Mouse (Mus musculus) heart, postnatal 0 days (tissue): Measurements from ENCODE around the gene Zfand3.

Experiments used
- CTCF ChIP-seq: IDR thresholded peaks from 2 replicates; pipeline ENCODE4 v1.5.1; 2016; ENCODE audit warnings: antibody characterized with exemption, control low read depth, low read depth
- EP300 ChIP-seq: IDR thresholded peaks from 2 replicates; pipeline ENCODE4 v1.6.1; 2016; ENCODE audit warnings: antibody characterized with exemption, low read depth

DNA sequence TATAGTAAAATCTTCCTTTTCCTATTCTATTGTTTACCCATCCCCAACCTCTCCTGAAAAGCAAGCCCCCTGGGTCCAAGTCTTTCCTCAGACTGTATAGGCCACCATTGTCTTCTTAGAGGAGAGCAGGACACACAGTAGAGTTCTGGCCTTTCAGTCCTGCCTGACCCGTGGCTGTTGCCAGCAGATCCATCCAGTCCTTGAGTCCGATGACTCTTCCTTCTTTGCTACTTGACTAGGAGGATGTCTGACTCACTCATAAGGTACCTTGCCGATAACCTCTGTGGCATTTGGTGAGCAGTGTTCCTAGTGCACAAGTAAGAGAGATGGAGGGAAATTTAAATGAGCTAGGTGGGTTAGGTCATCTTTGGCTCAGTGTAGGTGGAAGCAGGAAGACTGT lies 68.1 kb downstream of the Zfand3 start:
- no peak for TF ChIP-seq EP300
- no peak for TF ChIP-seq CTCF
